Mouse (Mus musculus) midbrain, embryonic 11.5 days (tissue): ENCODE results near the gene Txndc5. TPM values are rescaled to one million over a fixed set of nuclear protein-coding genes. Genes with fewer than 3 reads are reported as not detected.

ENCODE experiments used
- ATAC-seq: fragments of 200-750 bp; cut with Nextera tagmentation; 2 replicates; pipeline ENCODE4 v1.8.0; 2017; ENCODE audit warnings: moderate TSS enrichment, moderate library complexity; ENCODE audit not compliant: low FRiP score
- DNase-seq: peaks from one replicate; pipeline ENCODE4 v3.0.0; 2015; ENCODE audit warnings: low spot score; ENCODE audit errors: missing footprints
- H3K27ac ChIP-seq: fragments of 300-500 bp; sonication (generic); 2 replicates; pipeline ENCODE4 v1.5.1; 2014; ENCODE audit warnings: low read depth, low read length
- H3K27me3 ChIP-seq: fragments of 300-500 bp; sonication (generic); 2 replicates; pipeline ENCODE4 v1.6.1; 2014; ENCODE audit warnings: mild to moderate bottlenecking, low read length, moderate library complexity, mixed read lengths; ENCODE audit not compliant: control insufficient read depth, insufficient read depth
- H3K36me3 ChIP-seq: fragments of 300-500 bp; sonication (generic); 2 replicates; pipeline ENCODE4 v1.6.1; 2014; ENCODE audit warnings: mild to moderate bottlenecking, low read length, moderate library complexity, mixed read lengths; ENCODE audit not compliant: control insufficient read depth, insufficient read depth
- H3K4me1 ChIP-seq: fragments of 300-500 bp; sonication (generic); 2 replicates; pipeline ENCODE4 v1.6.1; 2014; ENCODE audit warnings: low read length; ENCODE audit not compliant: control insufficient read depth, insufficient read depth
- H3K4me2 ChIP-seq: fragments of 300-500 bp; sonication (generic); 2 replicates; pipeline ENCODE4 v1.6.1; 2014; ENCODE audit warnings: mild to moderate bottlenecking, moderate library complexity
- H3K4me3 ChIP-seq: fragments of 300-500 bp; sonication (generic); 2 replicates; pipeline ENCODE4 v1.5.1; 2014; ENCODE audit warnings: low read depth, low read length
- H3K9ac ChIP-seq: fragments of 300-500 bp; sonication (generic); 2 replicates; pipeline ENCODE4 v1.6.1; 2014; ENCODE audit warnings: low read length
- H3K9me3 ChIP-seq: fragments of 300-500 bp; sonication (generic); 2 replicates; pipeline ENCODE4 v1.6.1; 2016; ENCODE audit warnings: low read length; ENCODE audit not compliant: control insufficient read depth
- WGBS: fragments of 180-500 bp; shearing (Covaris S2); extraction: QIAGEN DNeasy Blood & Tissue Kit; methylation state at CpG from one replicate; pipeline ENCODE4 v1.1.7; 2014; 5-methylcytosine and 5-hydroxymethylcytosine counted together
- polyA plus RNA-seq: library from polyadenylated mRNA; unstranded; fragments of >200 nt; fragmentation: Nextera tagmentation; extraction: Ambion mirVana; gene quantifications from 2 replicates; pipeline ENCODE4 v1.2.1, GENCODE M21; 2014

The Txndc5 gene
- polyA plus RNA-seq, 1 experiment from 2014 or later: 125 TPM

GRCm38 (mm10) chr13:38451446-38451845 lies 77.2 kb downstream of the Txndc5 start:
- DNase-seq (peak; percentile 81), ATAC-seq (no peak)
- Histone ChIP-seq H3K9me3 (no peaks in the 10 kb centered on the region), H3K36me3 (no peaks in the 10 kb centered on the region), H3K27me3 (no peaks in the 10 kb centered on the region), H3K4me1 (no peaks in the 10 kb centered on the region), H3K27ac (no peak overlapping the region), H3K9ac (no peak overlapping the region), H3K4me2 (no peak overlapping the region), H3K4me3 (no peak overlapping the region)
- 70% methylated on average over 5 of the region's 5 CpGs for WGBS

Other genes with a start within 250 kb of the Txndc5 start
- gene Bmp6, start 183.7 kb downstream of the Txndc5 start, polyA plus RNA-seq: 2.6 and 3.0 TPM in 2 replicates
- 28.6 and 29.5 TPM in 2 replicates for gene Bloc1s5, start 106.3 kb upstream of the Txndc5 start, polyA plus RNA-seq
- 64.3 and 69.2 TPM in 2 replicates for gene Eef1e1, start 130.2 kb upstream of the Txndc5 start, polyA plus RNA-seq